17 mouse cellular contexts compared by ENCODE assay signal in the genomic region with DNA sequence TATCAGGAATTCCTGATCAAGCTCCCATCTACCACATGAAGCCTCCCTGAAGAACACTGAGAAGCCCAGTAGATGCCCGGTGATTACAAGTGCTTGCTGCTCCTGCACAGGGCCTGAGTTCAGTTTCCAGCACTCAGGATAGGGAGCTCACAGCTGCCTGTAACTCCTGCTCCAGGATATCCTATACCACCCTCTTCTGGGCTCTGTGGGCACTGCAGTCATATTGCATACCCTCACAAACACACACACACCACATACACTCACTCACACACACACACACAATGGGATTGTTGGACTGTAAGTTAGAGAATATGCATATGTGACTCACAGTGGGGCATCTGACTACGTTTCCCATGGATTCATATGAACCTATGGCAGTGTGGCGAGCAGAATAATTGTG. TPM values are rescaled to one million over a fixed set of nuclear protein-coding genes. Genes with fewer than 3 reads are reported as not detected.
DNase-seq lines count a peak whose midpoint lies in the region; ATAC-seq and TF ChIP-seq lines count a peak whose summit lies in the region.
"Had no signal": no experiment of that assay in that cellular context is flagged by ENCODE, and none has a peak within 500 bp of the region (broad histone marks: within the 10 kb centered on the region; RNA-seq: fewer than 3 reads in every experiment).

No protein-coding gene starts in this region.

- no peak overlapping the region for H3K9ac ChIP-seq in midbrain, postnatal 0 days (replicated peaks; ENCODE audit: low read length, poor library complexity, severe bottlenecking)
- no peak overlapping the region for H3K9ac ChIP-seq in midbrain, embryonic 13.5 days (replicated peaks)
- H3K9ac ChIP-seq: embryonic facial prominence, embryonic 12.5 days; heart, embryonic 15.5 days had no signal

- peak; percentile 24 to 36 for DNase-seq in cerebellum, postnatal 10 days
- DNase-seq in layer of hippocampus, adult 2 months (ENCODE audit: low spot score in 2 of 2), result no peak
- no peak for DNase-seq in layer of hippocampus, adult 8-10 months (ENCODE audit: low spot score in 2 of 2)
- DNase-seq in midbrain, postnatal 0 days (ENCODE audit: low spot score), result no peak
- peak; percentile 42 for DNase-seq in ZHBTc4 (ENCODE audit: low read depth, low spot score)
- DNase-seq in frontal cortex, postnatal 10 days (ENCODE audit: low spot score in 2 of 2), result no peak
- DNase-seq: adrenal gland, postnatal 10 days; cerebellum, adult 18-20 months; heart, adult 2 months; lung, postnatal 14 days had no signal

- no peaks in the 10 kb centered on the region for H3K36me3 ChIP-seq in midbrain, postnatal 0 days (ENCODE audit: insufficient read depth, low read length)
- no peaks in the 10 kb centered on the region for H3K36me3 ChIP-seq in midbrain, embryonic 13.5 days
- H3K36me3 ChIP-seq: embryonic facial prominence, embryonic 12.5 days; heart, embryonic 15.5 days had no signal

- H3K4me1 ChIP-seq in midbrain, postnatal 0 days (ENCODE audit: insufficient read depth, low read length), result no peaks in the 10 kb centered on the region; the same call in 1 of the 2 replicates
- H3K4me1 ChIP-seq in midbrain, embryonic 13.5 days (replicated peaks), result peaks cover 12% of the 10 kb centered on the region; the same call in 1 of the 2 replicates
- H3K4me1 ChIP-seq: embryonic facial prominence, embryonic 12.5 days; heart, embryonic 15.5 days had no signal

- peak; percentile 52 for TF ChIP-seq CTCF in layer of hippocampus, adult 2 months (conservative IDR thresholded peaks at IDR 0.05)
- TF ChIP-seq CTCF in midbrain, postnatal 0 days (IDR thresholded peaks at IDR 0.05), result peak; percentile 33

- ATAC-seq in cerebellum, adult (ENCODE audit: insufficient number of reproducible peaks, low FRiP score, low TSS enrichment), result no peak
- no peak for ATAC-seq in midbrain, postnatal 0 days (ENCODE audit: low FRiP score)
- ATAC-seq in midbrain, embryonic 13.5 days, result no peak
- ATAC-seq: forebrain, embryonic 16.5 days had no signal

- H3K9me3 ChIP-seq in midbrain, postnatal 0 days (ENCODE audit: low read length), result no peaks in the 10 kb centered on the region
- H3K9me3 ChIP-seq in midbrain, embryonic 13.5 days, result no peaks in the 10 kb centered on the region
- H3K9me3 ChIP-seq: embryonic facial prominence, embryonic 12.5 days; heart, embryonic 15.5 days had no signal

- no peak overlapping the region for H3K4me3 ChIP-seq in layer of hippocampus, adult 2 months
- H3K4me3 ChIP-seq in midbrain, postnatal 0 days (ENCODE audit: low read depth, low read length), result no peak overlapping the region
- H3K4me3 ChIP-seq in midbrain, embryonic 13.5 days (replicated peaks), result no peak overlapping the region
- H3K4me3 ChIP-seq: embryonic facial prominence, embryonic 12.5 days; heart, adult 2 months; heart, embryonic 15.5 days had no signal

- H3K27me3 ChIP-seq in midbrain, postnatal 0 days (ENCODE audit: insufficient read depth, low read length), result no peaks in the 10 kb centered on the region
- no peaks in the 10 kb centered on the region for H3K27me3 ChIP-seq in midbrain, embryonic 13.5 days
- H3K27me3 ChIP-seq: CH12.LX; embryonic facial prominence, embryonic 12.5 days; heart, embryonic 15.5 days had no signal

- no peak overlapping the region for H3K4me2 ChIP-seq in midbrain, postnatal 0 days (ENCODE audit: low read depth, low read length, poor library complexity, severe bottlenecking)
- H3K4me2 ChIP-seq in midbrain, embryonic 13.5 days (replicated peaks), result no peak overlapping the region
- H3K4me2 ChIP-seq: embryonic facial prominence, embryonic 12.5 days; heart, embryonic 15.5 days had no signal

- H3K27ac ChIP-seq in layer of hippocampus, adult 2 months, result no peak overlapping the region
- no peak overlapping the region for H3K27ac ChIP-seq in midbrain, postnatal 0 days (ENCODE audit: low read depth, low read length)
- no peak overlapping the region for H3K27ac ChIP-seq in midbrain, embryonic 13.5 days
- H3K27ac ChIP-seq: embryonic facial prominence, embryonic 12.5 days; heart, adult 2 months; heart, embryonic 15.5 days had no signal

- 92% methylated on average over 3 of the region's 3 CpGs for WGBS in midbrain, postnatal 0 days
- 95% methylated on average over 3 of the region's 3 CpGs for WGBS in midbrain, embryonic 13.5 days

RNA-seq across cellular contexts. Expression of gene Grin2b, which starts 55.9 kb away (rescaled TPM):
- 100 to 1,000 TPM; 343 to 387 TPM for total RNA-seq in layer of hippocampus, adult 2 months (2021)
- 100 to 1,000 TPM; 262 to 321 (median 293) TPM for total RNA-seq in layer of hippocampus, adult 8-10 months (2022)
- 64.1 and 71.6 TPM in 2 replicates for total RNA-seq in midbrain, postnatal 0 days (2014; rRNA removed)
- 73.3 and 76.4 TPM in 2 replicates for polyA plus RNA-seq in midbrain, postnatal 0 days (2015; fragmentation: Nextera tagmentation; extraction: Ambion mirVana)
- polyA plus RNA-seq in midbrain, embryonic 13.5 days (2015; fragmentation: Nextera tagmentation; extraction: Ambion mirVana), result 40.1 and 43.2 TPM in 2 replicates
- total RNA-seq: CH12.LX; common myeloid progenitor, adult 5-6 weeks; heart, adult 2 months had no signal

Comparison
In these comparisons a context has a peak if more than half of its experiments do, and no peak if none do; other contexts are left out.
1. DNase-seq: peak in cerebellum, postnatal 10 days (2 of 2) and ZHBTc4 (single experiment); none in layer of hippocampus, adult 2 months (0 of 2), layer of hippocampus, adult 8-10 months (0 of 2), midbrain, postnatal 0 days (single experiment) and frontal cortex, postnatal 10 days (0 of 2).